Mouse (Mus musculus): ENCODE measurements around the gene Zfp981. TPM values are rescaled to one million over a fixed set of nuclear protein-coding genes. Genes with fewer than 3 reads are reported as not detected.

Zfp981 gene
- polyA plus RNA-seq, 1 experiment, result 0.14 TPM

Other genes starting within 250 kb of the Zfp981 start
- gene Zfp992, start 53.0 kb upstream of the Zfp981 start, polyA plus RNA-seq (2012; rRNA removed), result 0.32 and 0.61 TPM in 2 replicates
- 1.0 and 3.8 TPM in 2 replicates for gene Zfp993, start 108.9 kb downstream of the Zfp981 start, polyA plus RNA-seq (2012; rRNA removed)